Mouse (Mus musculus) megakaryocyte-erythroid progenitor cell, adult 5 weeks (primary cell): ENCODE results near the gene Nr4a3. TPM values are rescaled to one million over a fixed set of nuclear protein-coding genes. Genes with fewer than 3 reads are reported as not detected.

Experiments used
- polyA plus RNA-seq: library from polyadenylated mRNA; stranded (reverse); fragments of >175 nt; gene quantifications from 2 replicates; pipeline ENCODE4 v1.2.3, GENCODE M21; 2012

Nr4a3 gene
- polyA plus RNA-seq: 61.5 and 80.4 TPM in 2 replicates

GRCm38 (mm10) chr4:48044491-48045211 is at the start of gene Nr4a3:
Nr4a3 (plus strand) TSS chr4:48045153.

GRCm38 (mm10) chr4:48124773-48125469 is 80.0 kb downstream of the Nr4a3 start, which contains the start of gene Stx17:
Stx17 (plus strand) TSS chr4:48124915.

Other genes starting within 250 kb of the Nr4a3 start
- 4.1 and 5.0 TPM in 2 replicates for gene Stx17, start 79.8 kb downstream of the Nr4a3 start, polyA plus RNA-seq
- 11.9 and 16.8 TPM in 2 replicates for gene Erp44, start 234.4 kb downstream of the Nr4a3 start, polyA plus RNA-seq
- 5.2 and 5.3 TPM in 2 replicates for gene Invs, start 234.6 kb downstream of the Nr4a3 start, polyA plus RNA-seq